Comparison of ENCODE assay signal across 17 mouse cellular contexts in the genomic region with DNA sequence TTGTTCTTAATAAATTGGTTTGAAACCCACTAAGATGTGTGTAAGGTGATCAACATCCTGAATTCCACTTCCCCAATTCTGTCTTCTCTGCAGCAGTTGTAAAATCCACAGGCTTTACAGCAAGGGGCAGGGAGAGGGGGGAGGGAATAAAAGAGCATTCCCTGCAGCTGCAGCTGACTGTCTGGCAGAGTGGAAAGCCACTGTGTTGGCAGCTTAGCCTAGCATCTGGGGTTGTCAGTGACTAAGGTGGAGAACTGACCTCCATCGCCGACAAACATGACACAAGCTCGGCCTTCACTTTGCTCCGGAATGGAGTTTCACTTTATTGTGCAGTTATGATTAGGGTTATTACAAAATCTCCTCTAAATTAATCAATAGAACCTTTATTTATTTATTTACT. TPM values are rescaled to one million over a fixed set of nuclear protein-coding genes. Genes with fewer than 3 reads are reported as not detected.
DNase-seq lines count a peak whose midpoint lies in the region; ATAC-seq and TF ChIP-seq lines count a peak whose summit lies in the region.
"Had no signal": no experiment of that assay in that cellular context is flagged by ENCODE, and none has a peak within 500 bp of the region (broad histone marks: within the 10 kb centered on the region; RNA-seq: fewer than 3 reads in every experiment).

No protein-coding gene starts in this region.

- no peaks in the 10 kb centered on the region for H3K9me3 ChIP-seq in hindbrain, postnatal 0 days (ENCODE audit: low read length)
- no peaks in the 10 kb centered on the region for H3K9me3 ChIP-seq in hindbrain, embryonic 12.5 days (replicated peaks)
- H3K9me3 ChIP-seq in midbrain, postnatal 0 days (ENCODE audit: low read length), result no peaks in the 10 kb centered on the region
- H3K9me3 ChIP-seq: embryonic facial prominence, embryonic 12.5 days; intestine, embryonic 15.5 days had no signal

- 58% methylated on average over 4 of the region's 4 CpGs for WGBS in hindbrain, postnatal 0 days
- WGBS in hindbrain, embryonic 12.5 days, result 71% methylated on average over 4 of the region's 4 CpGs
- WGBS in midbrain, postnatal 0 days, result 61% methylated on average over 4 of the region's 4 CpGs

- no peak overlapping the region for H3K27ac ChIP-seq in hindbrain, postnatal 0 days
- no peak overlapping the region for H3K27ac ChIP-seq in hindbrain, embryonic 12.5 days
- no peak overlapping the region for H3K27ac ChIP-seq in midbrain, postnatal 0 days (ENCODE audit: low read depth, low read length)
- H3K27ac ChIP-seq: embryonic facial prominence, embryonic 12.5 days; intestine, embryonic 15.5 days; kidney, postnatal 0 days had no signal

- peak; percentile 17 for DNase-seq in adrenal gland, postnatal 14 days
- DNase-seq in adrenal gland, postnatal 4 days (ENCODE audit: low spot score in 2 of 2), result no peak
- peak; percentile 36 for DNase-seq in hindbrain, postnatal 0 days (ENCODE audit: low spot score)
- peak; percentile 39 to 48 for DNase-seq in right cerebral cortex, postnatal 10 days (ENCODE audit: low spot score in 2 of 2)
- no peak for DNase-seq in right cerebral cortex, adult 2 months (ENCODE audit: low spot score in 2 of 2)
- DNase-seq in midbrain, postnatal 0 days (ENCODE audit: low spot score), result peak; percentile 52
- DNase-seq in heart, adult 8-10 months (ENCODE audit: low spot score), result no peak
- DNase-seq: cerebellum, postnatal 25 days; gastrocnemius, postnatal 10 days; lung, embryonic 14.5 days; right cerebral cortex, postnatal 4 days had no signal

- ATAC-seq in hindbrain, postnatal 0 days, result no peak
- no peak for ATAC-seq in hindbrain, embryonic 12.5 days (ENCODE audit: low FRiP score)
- no peak for ATAC-seq in midbrain, postnatal 0 days (ENCODE audit: low FRiP score)
- ATAC-seq: intestine, embryonic 15.5 days had no signal

- H3K27me3 ChIP-seq in hindbrain, postnatal 0 days (ENCODE audit: insufficient read depth, low read length), result no peaks in the 10 kb centered on the region
- no peaks in the 10 kb centered on the region for H3K27me3 ChIP-seq in hindbrain, embryonic 12.5 days
- H3K27me3 ChIP-seq in midbrain, postnatal 0 days (ENCODE audit: insufficient read depth, low read length), result no peaks in the 10 kb centered on the region
- H3K27me3 ChIP-seq: embryonic facial prominence, embryonic 12.5 days; intestine, embryonic 15.5 days had no signal

- no peak for TF ChIP-seq CTCF in hindbrain, postnatal 0 days (IDR thresholded peaks at IDR 0.05; ENCODE audit: low read depth)
- TF ChIP-seq CTCF in midbrain, postnatal 0 days (IDR thresholded peaks at IDR 0.05), result no peak

- H3K4me2 ChIP-seq in hindbrain, postnatal 0 days (ENCODE audit: low read depth, low read length), result no peak overlapping the region
- no peak overlapping the region for H3K4me2 ChIP-seq in hindbrain, embryonic 12.5 days (replicated peaks)
- H3K4me2 ChIP-seq in midbrain, postnatal 0 days (ENCODE audit: low read depth, low read length, poor library complexity, severe bottlenecking), result no peak overlapping the region
- H3K4me2 ChIP-seq: embryonic facial prominence, embryonic 12.5 days; heart, embryonic 11.5 days; intestine, embryonic 15.5 days; lung, embryonic 14.5 days had no signal

- no peak overlapping the region for H3K9ac ChIP-seq in hindbrain, postnatal 0 days (replicated peaks; ENCODE audit: low read length)
- H3K9ac ChIP-seq in hindbrain, embryonic 12.5 days, result no peak overlapping the region
- no peak overlapping the region for H3K9ac ChIP-seq in midbrain, postnatal 0 days (replicated peaks; ENCODE audit: low read length, poor library complexity, severe bottlenecking)
- H3K9ac ChIP-seq: embryonic facial prominence, embryonic 12.5 days; intestine, embryonic 15.5 days; lung, embryonic 14.5 days had no signal

- H3K4me3 ChIP-seq in hindbrain, postnatal 0 days (ENCODE audit: low read length), result no peak overlapping the region
- no peak overlapping the region for H3K4me3 ChIP-seq in hindbrain, embryonic 12.5 days
- no peak overlapping the region for H3K4me3 ChIP-seq in midbrain, postnatal 0 days (ENCODE audit: low read depth, low read length)
- H3K4me3 ChIP-seq: embryonic facial prominence, embryonic 12.5 days; intestine, embryonic 15.5 days had no signal

- no peaks in the 10 kb centered on the region for H3K4me1 ChIP-seq in hindbrain, postnatal 0 days (ENCODE audit: insufficient read depth, low read length)
- no peaks in the 10 kb centered on the region for H3K4me1 ChIP-seq in hindbrain, embryonic 12.5 days
- no peaks in the 10 kb centered on the region for H3K4me1 ChIP-seq in midbrain, postnatal 0 days (ENCODE audit: insufficient read depth, low read length)
- H3K4me1 ChIP-seq: embryonic facial prominence, embryonic 12.5 days; intestine, embryonic 15.5 days had no signal

- H3K36me3 ChIP-seq in hindbrain, postnatal 0 days (ENCODE audit: insufficient read depth, low read length), result no peaks in the 10 kb centered on the region
- no peaks in the 10 kb centered on the region for H3K36me3 ChIP-seq in hindbrain, embryonic 12.5 days
- H3K36me3 ChIP-seq in midbrain, postnatal 0 days (ENCODE audit: insufficient read depth, low read length), result no peaks in the 10 kb centered on the region
- H3K36me3 ChIP-seq: embryonic facial prominence, embryonic 12.5 days; intestine, embryonic 15.5 days had no signal

RNA-seq across cellular contexts. Expression of a gene that starts 21.9 kb away (rescaled TPM):
- total RNA-seq in adrenal gland, postnatal 14 days (2021), result 0.56 and 1.4 TPM in 2 replicates
- total RNA-seq in adrenal gland, postnatal 4 days (2021), result 1 to 10 TPM; 1.5 to 2.2 TPM
- total RNA-seq in hindbrain, postnatal 0 days (2014; rRNA removed), result 78.2 and 88.0 TPM in 2 replicates
- polyA plus RNA-seq in hindbrain, postnatal 0 days (2015; fragmentation: Nextera tagmentation; extraction: Ambion mirVana), result 67.3 and 71.6 TPM in 2 replicates
- 14.3 and 14.8 TPM in 2 replicates for polyA plus RNA-seq in hindbrain, embryonic 12.5 days (2016; fragmentation: Nextera tagmentation; extraction: Ambion mirVana)
- total RNA-seq in midbrain, postnatal 0 days (2014; rRNA removed), result 92.0 and 114 TPM in 2 replicates
- 74.6 and 82.8 TPM in 2 replicates for polyA plus RNA-seq in midbrain, postnatal 0 days (2015; fragmentation: Nextera tagmentation; extraction: Ambion mirVana)
- 1 to 10 TPM in 1 of 4 experiments, under 1 TPM in 3; 0.34 to 2.5 (median 0.66) TPM for total RNA-seq in heart, adult 8-10 months (2022)
- total RNA-seq: hematopoietic stem cell, adult 5-6 weeks had no signal

Comparison
In these comparisons a context has a peak if more than half of its experiments do, and no peak if none do; other contexts are left out.
1. DNase-seq: peak in adrenal gland, postnatal 14 days (single experiment), hindbrain, postnatal 0 days (single experiment), right cerebral cortex, postnatal 10 days (2 of 2) and midbrain, postnatal 0 days (single experiment); none in adrenal gland, postnatal 4 days (0 of 2), right cerebral cortex, adult 2 months (0 of 2) and heart, adult 8-10 months (single experiment).
2. RNA of a gene that starts 21.9 kb away (total RNA-seq): 92.0 to 114 TPM in midbrain, postnatal 0 days and 78.2 to 88.0 TPM in hindbrain, postnatal 0 days; 1.5 to 2.2 TPM in adrenal gland, postnatal 4 days, 0.34 to 2.5 TPM in heart, adult 8-10 months and 0.56 to 1.4 TPM in adrenal gland, postnatal 14 days; every median in the first group is over 10 times any median in the second.